Mouse (Mus musculus): ENCODE results near the gene Zfand6.

- TF ChIP-seq CTCF (conservative IDR thresholded peaks at IDR 0.05; ENCODE audit: low read length): no peak
- TF ChIP-seq POU5F1 (IDR thresholded peaks at IDR 0.05; ENCODE audit: borderline replicate concordance, low read length): no peak
Observed at GRCm38 (mm10) chr7:84732052-84732451, 42.3 kb upstream of the Zfand6 start.
